Mouse (Mus musculus) kidney, embryonic 16.5 days (tissue): ENCODE measurements around the gene Il17f. TPM values are rescaled to one million over a fixed set of nuclear protein-coding genes. Genes with fewer than 3 reads are reported as not detected.
"Not testable (repeated sequence)": the region's sequence is repeated elsewhere in the genome, so short reads cannot be mapped to it uniquely, and the experiment has no call there.

Source experiments
- ATAC-seq: fragments of 200-750 bp; cut with Nextera tagmentation; 2 replicates; pipeline ENCODE4 v1.8.0; 2017; ENCODE audit warnings: moderate TSS enrichment; ENCODE audit not compliant: low FRiP score, low TSS enrichment
- H3K27ac ChIP-seq: fragments of 300-500 bp; sonication (generic); 2 replicates; pipeline ENCODE4 v1.5.1; 2014; ENCODE audit warnings: low read length
- H3K27me3 ChIP-seq: fragments of 300-500 bp; sonication (generic); 2 replicates; pipeline ENCODE4 v1.6.1; 2014; ENCODE audit warnings: low read length, control low read depth, mixed read lengths; ENCODE audit not compliant: insufficient read depth
- H3K36me3 ChIP-seq: fragments of 300-500 bp; sonication (generic); 2 replicates; pipeline ENCODE4 v1.6.1; 2014; ENCODE audit warnings: low read length, control low read depth, mixed read lengths; ENCODE audit not compliant: insufficient read depth
- H3K4me1 ChIP-seq: fragments of 300-500 bp; sonication (generic); 2 replicates; pipeline ENCODE4 v1.6.1; 2014; ENCODE audit warnings: low read length, control low read depth, mixed read lengths; ENCODE audit not compliant: insufficient read depth
- H3K4me2 ChIP-seq: fragments of 300-500 bp; sonication (generic); replicated peaks from 2 replicates; pipeline ENCODE4 v1.6.1; 2014; ENCODE audit warnings: low read depth, low read length
- H3K4me3 ChIP-seq: fragments of 300-500 bp; sonication (generic); 2 replicates; pipeline ENCODE4 v1.5.1; 2014; ENCODE audit warnings: mild to moderate bottlenecking, low read length
- H3K9ac ChIP-seq: fragments of 300-500 bp; sonication (generic); replicated peaks from 2 replicates; pipeline ENCODE4 v1.6.1; 2014; ENCODE audit warnings: low read length
- H3K9me3 ChIP-seq: fragments of 300-500 bp; sonication (generic); 2 replicates; pipeline ENCODE4 v1.6.1; 2016; ENCODE audit warnings: low read length, control low read depth
- WGBS: fragments of 180-500 bp; shearing (Covaris S2); extraction: QIAGEN DNeasy Blood & Tissue Kit; methylation state at CpG from one replicate; pipeline ENCODE4 v1.1.7; 2014; 5-methylcytosine and 5-hydroxymethylcytosine counted together
- polyA plus RNA-seq: library from polyadenylated mRNA; unstranded; fragments of >200 nt; fragmentation: Nextera tagmentation; extraction: Ambion mirVana; gene quantifications from 2 replicates; pipeline ENCODE4 v1.2.1, GENCODE M21; 2015

The Il17f gene
- not detected in 2 replicates for polyA plus RNA-seq

- H3K4me3 ChIP-seq, H3K9me3 ChIP-seq, H3K36me3 ChIP-seq, H3K27ac ChIP-seq, H3K9ac ChIP-seq, ATAC-seq, H3K4me1 ChIP-seq, H3K4me2 ChIP-seq, H3K27me3 ChIP-seq: not testable (repeated sequence)
- WGBS, result 86% methylated on average over 1 of the region's 1 CpGs
These were observed at the start of gene Il17f for GRCm38 (mm10) chr1:20790517-20790916. TSS of gene Il17f (minus strand) at chr1:20790617.

- Histone ChIP-seq H3K4me1 (no peaks in the 10 kb centered on the region), H3K9ac (no peak overlapping the region), H3K4me2 (no peak overlapping the region), H3K27me3 (no peaks in the 10 kb centered on the region), H3K9me3 (no peaks in the 10 kb centered on the region), H3K27ac (no peak overlapping the region), H3K4me3 (no peak overlapping the region), H3K36me3 (no peaks in the 10 kb centered on the region)
- no peak for ATAC-seq
- 73% methylated on average over 3 of the region's 3 CpGs for WGBS
These were observed 49.5 kb upstream of the Il17f start for GRCm38 (mm10) chr1:20839911-20840310.

- no peak overlapping the region for H3K4me2 ChIP-seq
- WGBS, result 68% methylated on average over 3 of the region's 3 CpGs
- no peaks in the 10 kb centered on the region for H3K4me1 ChIP-seq
- no peaks in the 10 kb centered on the region for H3K36me3 ChIP-seq
- H3K9ac ChIP-seq, result no peak overlapping the region
- no peak overlapping the region for H3K27ac ChIP-seq
- no peaks in the 10 kb centered on the region for H3K9me3 ChIP-seq
- no peak overlapping the region for H3K4me3 ChIP-seq
- H3K27me3 ChIP-seq, result no peaks in the 10 kb centered on the region
- ATAC-seq, result no peak
These were observed 46.2 kb upstream of the Il17f start for GRCm38 (mm10) chr1:20836551-20837125.

- Histone ChIP-seq H3K27me3 (no peaks in the 10 kb centered on the region), H3K9ac (no peak overlapping the region), H3K4me2 (no peak overlapping the region), H3K27ac (no peak overlapping the region), H3K9me3 (no peaks in the 10 kb centered on the region), H3K4me3 (no peak overlapping the region), H3K36me3 (no peaks in the 10 kb centered on the region), H3K4me1 (no peaks in the 10 kb centered on the region)
- WGBS, result 53% methylated on average over 3 of the region's 4 CpGs
- ATAC-seq, result no peak
These were observed 42.7 kb upstream of the Il17f start for GRCm38 (mm10) chr1:20833141-20833511.

GRCm38 (mm10) chr1:20832473-20833140 is 42.2 kb upstream of the Il17f start:
- Histone ChIP-seq H3K4me1 (no peaks in the 10 kb centered on the region), H3K9ac (no peak overlapping the region), H3K4me2 (no peak overlapping the region), H3K36me3 (no peaks in the 10 kb centered on the region), H3K9me3 (no peaks in the 10 kb centered on the region), H3K27ac (no peak overlapping the region), H3K27me3 (no peaks in the 10 kb centered on the region), H3K4me3 (no peak overlapping the region)
- ATAC-seq, result no peak
- 63% methylated on average over 5 of the region's 5 CpGs for WGBS

- H3K27ac ChIP-seq, result no peak overlapping the region
- no peak overlapping the region for H3K9ac ChIP-seq
- ATAC-seq, result no peak
- 95% methylated on average over 1 of the region's 1 CpGs for WGBS
- no peak overlapping the region for H3K4me2 ChIP-seq
- H3K9me3 ChIP-seq, result no peaks in the 10 kb centered on the region
- no peak overlapping the region for H3K4me3 ChIP-seq
- H3K4me1 ChIP-seq, result no peaks in the 10 kb centered on the region
- no peaks in the 10 kb centered on the region for H3K27me3 ChIP-seq
- no peaks in the 10 kb centered on the region for H3K36me3 ChIP-seq
These were observed 40.1 kb upstream of the Il17f start for GRCm38 (mm10) chr1:20830546-20830945.

GRCm38 (mm10) chr1:20828061-20828460 is 37.6 kb upstream of the Il17f start:
- Histone ChIP-seq H3K9me3 (no peaks in the 10 kb centered on the region), H3K9ac (no peak overlapping the region), H3K4me1 (no peaks in the 10 kb centered on the region), H3K36me3 (no peaks in the 10 kb centered on the region), H3K27ac (no peak overlapping the region), H3K4me2 (no peak overlapping the region), H3K4me3 (no peak overlapping the region), H3K27me3 (no peaks in the 10 kb centered on the region)
- 91% methylated on average over 2 of the region's 2 CpGs for WGBS
- no peak for ATAC-seq

GRCm38 (mm10) chr1:20825036-20825435 is 34.6 kb upstream of the Il17f start:
- H3K36me3 ChIP-seq, result no peaks in the 10 kb centered on the region
- H3K27me3 ChIP-seq, result no peaks in the 10 kb centered on the region
- no peak overlapping the region for H3K4me3 ChIP-seq
- no peak overlapping the region for H3K27ac ChIP-seq
- no peak overlapping the region for H3K9ac ChIP-seq
- ATAC-seq, result no peak
- H3K4me2 ChIP-seq, result no peak overlapping the region
- no peaks in the 10 kb centered on the region for H3K9me3 ChIP-seq
- no peaks in the 10 kb centered on the region for H3K4me1 ChIP-seq

GRCm38 (mm10) chr1:20823906-20824305 is 33.5 kb upstream of the Il17f start:
- Histone ChIP-seq H3K4me2 (no peak overlapping the region), H3K4me3 (no peak overlapping the region), H3K27me3 (no peaks in the 10 kb centered on the region), H3K9me3 (no peaks in the 10 kb centered on the region), H3K27ac (no peak overlapping the region), H3K9ac (no peak overlapping the region), H3K36me3 (no peaks in the 10 kb centered on the region), H3K4me1 (no peaks in the 10 kb centered on the region)
- no peak for ATAC-seq
- WGBS, result 85% methylated on average over 2 of the region's 2 CpGs

- no peaks in the 10 kb centered on the region for H3K36me3 ChIP-seq
- no peaks in the 10 kb centered on the region for H3K9me3 ChIP-seq
- H3K4me2 ChIP-seq, result no peak overlapping the region
- H3K9ac ChIP-seq, result no peak overlapping the region
- H3K4me3 ChIP-seq, result no peak overlapping the region
- H3K27ac ChIP-seq, result no peak overlapping the region
- 62% methylated on average over 4 of the region's 4 CpGs for whole genome bisulfite sequencing
- no peak for ATAC-seq
- H3K27me3 ChIP-seq, result no peaks in the 10 kb centered on the region
- peaks cover 4% of the 10 kb centered on the region for H3K4me1 ChIP-seq
These were observed 33.1 kb upstream of the Il17f start for GRCm38 (mm10) chr1:20823471-20823870.
